Mouse (Mus musculus) hematopoietic stem cell, adult 5-6 weeks (primary cell): ENCODE data around the gene St6gal1. TPM values are rescaled to one million over a fixed set of nuclear protein-coding genes. Genes with fewer than 3 reads are reported as not detected.

Experiments
- ATAC-seq, 2 experiments: fragments of 125-278 bp in 1 of 2; replicated peaks in 1 of 2; 2 replicates each; pipeline ENCODE4 v1.8.0; 2016 to 2017; ENCODE audit warnings: inconsistent platforms in 2 of 2, mild to moderate bottlenecking in 2 of 2, moderate number of reproducible peaks in 2 of 2, low read depth in 1 of 2, moderate TSS enrichment in 1 of 2; ENCODE audit not compliant: low FRiP score in 2 of 2, poor library complexity in 2 of 2, severe bottlenecking in 2 of 2, insufficient read depth in 1 of 2, low TSS enrichment in 1 of 2
- total RNA-seq: library from RNA; stranded (forward); fragments of 172-1452, 232-1000 nt; gene quantifications from 2 replicates; pipeline ENCODE4 v1.2.3, GENCODE M21; 2017

The St6gal1 gene
- total RNA-seq, 1 experiment from 2014 or later: 2.1 TPM

DNA sequence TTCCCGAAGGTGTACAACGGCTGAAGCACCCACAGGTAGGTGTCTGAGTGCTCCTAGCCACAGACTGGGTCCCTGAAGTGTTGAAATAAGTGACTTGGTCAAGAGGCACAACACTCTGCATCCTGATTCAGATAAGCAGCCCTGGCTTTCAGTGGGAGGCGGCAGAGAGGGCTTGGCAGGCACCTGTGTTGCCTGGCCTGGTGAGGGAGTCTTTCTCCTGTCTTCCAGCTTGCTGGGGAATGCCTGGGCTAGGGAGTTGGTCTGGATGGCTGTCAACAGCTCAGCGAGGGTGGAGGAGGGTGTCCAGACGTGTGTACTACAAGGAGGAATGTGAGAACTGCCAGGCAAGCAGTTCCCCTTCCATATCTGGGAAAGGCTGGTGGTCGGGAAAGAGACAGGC is 15.0 kb downstream of the St6gal1 start:
- ATAC-seq: no peak

DNA sequence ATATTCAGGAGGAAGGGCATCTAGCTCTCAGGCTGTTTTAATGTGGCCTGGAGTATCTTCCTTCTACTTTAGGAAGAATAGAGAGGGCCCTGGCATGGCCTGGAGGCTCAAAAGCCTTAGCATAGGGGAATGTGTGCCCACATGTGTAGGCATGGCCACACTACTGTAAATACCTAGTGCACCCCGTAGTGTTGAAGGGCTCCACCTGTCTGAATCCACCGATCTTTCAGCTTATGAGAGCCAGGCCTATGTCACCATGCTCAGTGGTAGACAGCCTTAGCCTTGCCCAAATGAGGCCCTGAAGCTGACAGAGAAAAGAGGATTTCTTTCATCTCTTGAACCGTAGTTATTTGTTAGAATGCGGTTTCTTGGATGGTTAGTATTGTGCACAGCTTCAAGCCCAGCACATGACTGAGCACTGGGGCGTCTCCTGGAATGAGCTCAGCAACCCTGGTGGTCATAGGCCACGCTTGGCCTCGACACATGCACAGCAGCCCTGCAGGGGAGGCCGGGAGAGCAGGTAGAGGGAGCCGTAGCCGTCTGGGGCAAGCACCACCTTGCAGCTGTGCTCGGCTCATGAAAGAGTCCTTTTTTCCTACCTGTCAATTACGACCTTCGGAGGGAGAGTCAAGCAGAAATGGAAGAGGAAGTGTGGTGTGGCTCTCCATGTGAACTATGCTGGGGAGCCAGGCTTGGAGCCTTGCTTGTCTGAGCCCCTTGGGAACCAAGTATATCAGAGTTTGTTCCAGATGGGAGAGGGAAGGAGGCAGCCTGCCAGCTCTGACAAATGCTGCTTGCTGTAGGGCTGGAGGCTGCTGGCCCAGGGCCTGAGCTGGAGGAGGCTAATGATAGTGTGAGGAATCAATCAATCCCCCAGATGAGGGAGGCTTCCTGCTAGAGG is 15.8 kb downstream of the St6gal1 start:
- peak; percentile 32 to 45; a peak in 3 of 4 replicates for ATAC-seq

DNA sequence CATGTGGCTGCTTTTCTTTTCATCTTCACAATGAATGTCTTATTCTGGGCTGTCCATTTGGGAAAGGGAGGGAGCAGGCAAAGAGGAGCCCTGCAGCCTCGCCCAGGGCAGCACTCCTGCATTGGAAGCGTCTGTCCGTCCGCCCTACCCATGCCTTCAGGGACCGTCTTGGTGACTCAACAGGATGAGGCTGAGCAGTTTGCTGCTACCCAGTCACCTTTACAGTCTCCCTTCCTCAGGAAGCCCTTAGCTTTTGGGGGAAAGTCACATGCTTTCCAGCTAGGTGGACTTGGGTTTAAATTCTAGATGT is 16.4 kb downstream of the St6gal1 start:
- no peak for ATAC-seq

DNA sequence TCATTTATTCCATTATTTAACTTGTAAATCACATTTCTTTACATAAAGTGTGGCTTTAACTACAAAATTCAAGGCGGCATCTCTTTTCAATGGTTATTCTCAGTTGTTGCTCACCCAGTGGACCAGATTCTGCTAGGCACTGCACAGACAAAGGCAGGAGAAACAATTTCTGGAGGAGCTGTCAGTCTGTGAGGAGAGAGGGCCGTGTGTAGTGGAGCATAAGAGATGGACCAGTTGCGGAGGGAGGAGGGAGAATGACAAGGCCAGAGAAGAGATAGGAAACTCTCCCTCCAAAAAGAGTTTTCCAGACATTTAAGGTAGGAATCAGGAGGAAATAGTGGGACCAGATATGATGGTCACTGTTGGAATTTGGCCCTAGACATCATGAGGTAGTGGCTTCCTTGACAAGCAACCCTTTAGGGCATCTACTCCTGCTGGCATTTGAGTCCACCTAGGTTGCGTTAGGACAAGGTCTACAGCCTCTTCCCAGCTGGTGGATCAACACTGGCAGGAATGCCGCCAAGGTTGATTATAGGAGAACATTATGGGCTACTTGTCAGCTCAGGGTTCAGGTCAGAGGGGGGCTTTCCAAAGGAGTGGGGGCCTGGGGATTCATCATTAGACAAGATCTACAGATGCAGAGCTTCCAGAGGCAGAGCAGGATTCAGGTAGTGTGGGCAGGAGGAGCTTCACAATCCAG is 19.3 kb downstream of the St6gal1 start:
- ATAC-seq: no peak

DNA sequence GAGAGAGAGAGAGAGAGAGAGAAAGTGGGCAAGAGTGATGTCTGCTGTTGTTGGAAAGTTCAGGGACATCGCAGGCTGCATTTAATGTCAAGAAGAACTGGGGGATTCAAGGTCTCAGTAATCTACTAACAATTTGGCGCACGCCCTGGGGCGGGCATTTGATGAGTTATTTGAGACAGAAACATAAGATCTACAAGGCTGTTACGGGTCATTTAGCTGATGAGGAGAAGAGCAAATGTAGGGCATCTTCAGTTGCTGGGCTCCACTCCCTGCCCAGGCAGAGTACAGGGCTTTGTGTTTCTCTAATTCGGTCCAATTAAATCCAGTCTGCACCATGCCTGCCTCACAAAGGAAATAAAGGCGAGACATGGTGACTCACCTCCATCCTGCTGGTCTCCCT is 19.9 kb downstream of the St6gal1 start:
- ATAC-seq: no peak

DNA sequence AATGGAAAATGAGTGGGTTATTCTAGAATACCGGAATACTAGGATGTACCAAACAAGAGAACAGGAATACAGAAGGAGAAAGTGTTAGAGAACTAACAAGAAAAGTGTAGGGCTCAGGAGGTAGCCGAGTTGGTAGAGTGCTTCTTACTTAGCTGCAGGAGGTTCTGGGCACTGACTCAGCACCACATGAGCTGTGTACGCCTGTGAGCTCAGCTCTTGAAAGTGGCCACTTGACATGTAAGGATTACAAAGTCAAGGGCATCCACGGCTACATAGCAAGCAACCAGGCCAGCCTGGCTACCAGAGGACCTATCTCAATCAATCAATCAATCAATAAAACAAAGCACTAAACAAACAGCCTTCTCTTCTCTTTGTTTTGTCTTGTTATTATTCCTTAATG is 24.7 kb downstream of the St6gal1 start:
- ATAC-seq: no peak

DNA sequence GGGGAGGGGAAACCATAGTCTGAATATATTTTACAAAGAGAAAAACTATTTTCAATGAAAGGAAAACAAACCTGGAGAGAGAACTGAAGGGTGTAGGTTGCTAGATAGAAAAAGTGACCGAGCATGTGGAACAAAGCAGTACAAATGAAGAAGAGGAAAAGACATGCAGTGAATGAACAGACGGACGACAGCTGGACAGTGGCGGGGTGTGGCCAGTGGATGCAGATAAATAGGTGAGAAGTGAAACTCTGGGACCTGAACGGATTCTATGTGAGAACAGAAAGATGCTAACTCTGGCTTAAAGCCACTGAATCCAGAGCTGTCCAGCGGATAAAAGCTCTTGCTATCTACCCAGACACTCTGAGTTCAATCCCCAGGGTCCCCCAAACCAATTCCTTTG is 25.2 kb downstream of the St6gal1 start:
- ATAC-seq: no peak

DNA sequence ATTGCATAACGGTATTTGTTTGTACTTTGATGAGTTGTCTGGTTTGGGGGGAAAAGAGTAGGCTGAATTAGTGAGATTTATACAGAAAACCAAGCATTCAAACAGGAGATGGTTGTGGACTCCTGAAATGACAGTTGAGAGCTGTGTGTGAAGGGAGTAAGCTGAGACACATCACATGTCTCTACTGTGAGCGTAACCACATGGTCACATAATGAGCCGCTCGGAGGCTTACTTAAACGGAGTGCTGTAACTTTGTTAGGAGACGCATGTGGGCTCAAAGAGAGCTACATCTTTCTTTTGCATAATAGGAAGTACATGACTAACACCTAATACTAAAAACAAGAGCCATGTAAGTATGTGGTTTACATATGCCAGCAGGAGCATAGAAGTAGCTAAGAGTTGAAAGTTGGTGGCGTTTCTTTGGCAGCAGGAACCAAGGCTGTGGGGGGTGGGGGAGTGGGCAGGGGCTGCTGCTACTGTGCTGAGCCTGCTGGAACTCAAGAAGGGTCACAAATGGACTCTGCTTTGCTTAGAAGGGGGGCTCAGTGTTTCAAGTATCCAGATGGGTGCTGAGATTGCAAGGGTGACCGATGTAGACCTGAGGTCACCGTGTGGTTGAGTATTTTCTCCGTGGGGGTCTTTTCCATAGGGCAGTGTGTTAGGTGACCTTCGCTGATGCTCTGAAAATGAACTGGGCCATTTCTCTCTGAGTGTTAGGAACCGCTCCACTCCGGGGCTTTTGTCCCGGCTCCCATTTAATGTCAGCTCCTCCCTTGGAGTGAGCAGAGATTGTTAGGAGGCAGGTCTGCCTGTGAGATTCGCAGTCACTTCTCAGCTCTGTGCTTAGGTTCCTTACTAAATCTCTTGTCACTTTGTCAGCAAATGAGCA is 26.3 kb downstream of the St6gal1 start:
- ATAC-seq: no peak

DNA sequence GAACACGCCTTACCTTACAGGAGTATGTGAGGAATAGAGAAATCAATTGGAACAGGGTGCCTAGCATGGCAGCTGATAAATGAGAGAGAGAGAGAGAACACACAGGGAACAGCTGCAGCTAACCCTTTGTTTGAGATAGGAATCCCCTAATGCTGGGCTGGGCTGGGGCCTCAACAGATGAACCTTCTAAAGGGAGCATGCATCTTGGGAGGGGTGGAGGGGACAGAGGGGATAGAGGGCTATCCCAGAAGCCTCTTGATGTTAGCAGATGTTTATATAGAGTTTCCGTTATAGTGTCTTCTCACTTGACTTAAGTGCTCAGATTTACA is 26.9 kb downstream of the St6gal1 start:
- no peak for ATAC-seq

DNA sequence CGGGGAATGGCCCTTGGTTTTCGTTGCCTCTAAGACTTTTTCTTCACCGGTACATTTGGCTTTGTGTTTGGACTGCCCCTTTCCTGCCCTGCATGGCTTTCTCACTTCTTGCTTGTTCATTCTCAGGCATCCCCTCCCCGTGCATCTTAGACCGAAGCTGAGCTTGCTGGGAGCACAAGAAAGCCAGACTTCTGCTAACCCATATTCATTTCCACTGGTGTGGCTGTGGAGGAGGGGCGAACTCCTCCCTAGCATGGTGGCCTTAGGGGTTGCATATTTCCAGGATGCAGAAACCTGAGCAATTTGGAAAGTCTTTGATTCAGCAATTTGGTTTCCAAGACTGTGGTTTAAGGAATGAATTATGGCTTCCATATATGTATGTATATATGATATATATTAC is 29.1 kb downstream of the St6gal1 start:
- peak in 1 of 2 experiments; percentile 17; a peak in 1 of 4 replicates for ATAC-seq

DNA sequence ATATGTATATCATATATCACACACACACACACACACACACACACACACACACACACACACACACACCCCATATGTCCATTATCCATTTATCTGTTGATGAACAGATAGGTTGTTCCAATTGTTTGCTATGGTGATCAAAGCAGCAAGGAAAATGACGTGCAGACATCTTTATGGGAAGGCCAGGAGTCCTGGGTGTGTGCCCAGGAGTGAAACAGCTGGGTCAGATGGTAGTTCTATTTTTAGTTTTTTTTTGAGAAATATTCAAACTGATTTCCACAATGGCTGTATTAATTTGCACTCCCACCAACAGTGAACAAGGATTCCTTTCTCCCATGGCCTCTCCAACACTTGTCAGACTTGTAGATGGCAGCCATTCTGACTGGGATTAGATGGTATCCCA is 29.5 kb downstream of the St6gal1 start:
- ATAC-seq: no peak

DNA sequence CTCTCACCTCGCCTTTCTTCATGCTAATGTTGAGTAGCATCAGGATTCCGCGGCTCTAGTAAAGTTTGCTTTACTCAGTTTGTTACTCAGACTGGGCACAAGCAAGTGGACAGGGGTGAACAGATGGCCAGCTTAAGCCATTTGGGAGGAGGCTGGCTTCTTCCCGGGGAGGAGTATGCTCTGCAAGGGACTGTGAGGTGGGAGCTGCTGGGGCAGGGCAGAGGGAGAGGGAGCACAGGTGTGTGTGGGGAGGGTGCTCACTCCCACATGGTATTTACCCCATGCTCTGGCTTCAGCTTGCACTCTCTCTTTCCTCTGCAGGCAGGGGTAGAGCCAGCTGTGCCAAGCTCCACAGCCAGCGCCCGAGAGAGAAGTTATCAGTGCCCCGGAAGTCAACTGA is 32.1 kb downstream of the St6gal1 start:
- no peak for ATAC-seq

DNA sequence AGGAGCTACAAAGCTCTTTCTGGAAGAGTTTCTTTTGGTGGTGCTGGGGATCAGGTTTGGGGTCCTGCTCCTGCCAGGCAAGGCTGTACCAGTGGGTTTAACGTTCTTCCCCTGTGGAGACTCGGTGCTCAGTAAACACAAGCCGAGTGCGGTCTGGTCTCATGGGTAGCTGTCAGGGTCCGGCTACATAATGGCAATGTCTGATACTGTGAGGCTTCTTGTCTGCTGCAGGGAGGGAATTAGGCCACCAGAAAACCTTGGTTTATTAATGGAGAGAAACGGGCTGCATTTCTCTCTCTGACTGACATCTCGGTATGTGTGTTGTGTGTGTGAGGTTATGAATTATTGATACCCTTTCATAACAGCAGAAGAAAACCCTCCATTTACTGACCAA is 33.9 kb downstream of the St6gal1 start:
- no peak for ATAC-seq

DNA sequence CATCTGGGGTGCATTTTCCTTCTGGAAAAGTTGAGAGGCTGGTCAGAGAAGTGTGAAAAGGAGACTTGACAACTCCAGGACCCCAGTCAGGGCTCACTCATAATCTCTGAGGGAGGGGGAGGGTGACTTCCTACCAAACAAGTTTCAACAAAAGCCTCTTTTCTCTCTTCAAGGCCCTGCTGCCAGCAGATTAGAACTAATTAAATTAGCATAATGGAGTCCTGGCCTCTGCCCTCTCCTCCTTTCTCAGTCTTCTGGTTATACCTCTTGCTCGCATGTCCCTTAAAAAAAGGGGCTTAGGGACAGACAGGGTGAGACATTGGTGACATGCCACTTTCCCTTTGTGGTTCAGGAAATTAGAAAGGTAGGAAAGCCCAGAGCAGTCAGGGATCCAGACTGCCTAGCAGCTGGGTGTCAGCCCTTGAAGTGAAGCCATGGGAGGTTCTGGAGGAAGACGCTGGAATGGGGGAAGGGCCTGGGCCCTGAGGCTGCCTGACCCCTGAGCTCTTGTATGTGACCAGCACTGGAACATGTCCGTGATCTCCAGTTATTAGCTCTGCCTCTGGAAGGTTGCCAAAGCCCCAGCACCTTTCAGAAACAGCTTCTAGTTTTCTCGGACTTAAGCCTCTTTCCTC is 34.4 kb downstream of the St6gal1 start:
- ATAC-seq: no peak

DNA sequence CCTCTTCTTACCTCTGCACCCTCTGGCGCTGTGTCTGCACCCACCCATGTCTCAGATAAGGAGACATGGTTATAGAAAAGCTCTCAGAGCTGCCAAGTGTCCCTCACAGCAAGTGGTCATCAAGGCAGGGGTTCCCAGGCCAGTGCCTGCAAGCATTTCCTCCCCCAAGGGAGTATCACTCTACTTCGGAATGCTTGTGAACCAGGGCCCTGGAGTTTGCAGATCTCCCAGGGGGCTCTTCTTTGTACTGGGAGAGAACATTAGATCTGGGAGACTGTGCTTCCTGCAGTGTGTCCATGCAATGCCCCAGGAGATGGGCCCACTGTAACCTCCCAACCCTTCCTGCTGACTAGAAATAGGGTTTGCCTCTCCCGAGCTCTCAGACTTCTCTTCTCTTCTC is 35.0 kb downstream of the St6gal1 start:
- no peak for ATAC-seq

DNA sequence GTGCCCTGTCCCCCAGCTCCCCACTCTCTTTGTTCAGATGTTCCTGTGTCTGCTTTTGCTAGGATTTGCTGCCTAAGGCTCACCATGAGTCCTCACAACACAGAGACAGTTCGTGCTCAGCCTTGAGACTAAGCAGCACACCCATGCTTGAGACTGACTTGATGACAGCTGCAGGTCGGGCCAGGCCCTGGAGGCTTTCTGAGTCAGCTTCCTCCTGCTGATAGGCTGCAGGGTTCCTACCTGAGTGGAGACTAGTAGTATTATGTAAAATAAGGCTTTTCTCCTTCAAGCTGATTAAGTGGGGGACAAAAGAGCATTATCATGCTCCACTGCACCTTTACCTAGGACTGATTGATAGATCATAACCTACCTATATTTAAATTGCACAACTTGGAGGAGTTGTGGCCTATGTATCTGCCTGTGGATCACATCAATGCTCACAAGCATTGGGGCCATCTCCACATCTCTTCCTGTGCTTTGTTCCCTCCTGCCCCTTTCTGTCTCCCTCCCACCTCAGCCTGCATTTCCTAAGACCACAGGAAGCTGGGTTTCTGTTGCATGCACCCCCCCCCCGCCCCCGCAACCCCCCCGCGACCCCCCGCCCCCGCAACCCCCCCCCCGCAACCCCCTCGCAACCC is 37.7 kb downstream of the St6gal1 start:
- no peak for ATAC-seq

DNA sequence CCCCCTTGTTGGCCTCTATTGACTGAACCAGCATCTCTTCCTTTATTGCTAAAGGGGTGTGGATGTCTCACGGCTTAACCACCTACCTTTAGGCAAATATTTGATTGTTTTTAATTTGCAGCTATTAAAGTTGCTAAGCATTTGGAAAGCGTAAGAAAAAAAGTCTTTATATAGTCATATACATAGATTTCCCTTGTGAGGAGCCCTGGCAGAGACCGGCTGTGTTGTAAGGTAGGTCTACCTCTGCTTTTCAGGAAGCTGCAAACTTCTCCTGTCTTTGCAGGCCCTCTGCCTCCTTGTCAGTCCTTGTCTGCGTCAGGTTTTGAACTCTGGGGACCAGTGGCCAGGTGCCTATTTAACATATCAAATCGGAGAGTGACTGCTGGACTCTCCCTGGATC is 38.3 kb downstream of the St6gal1 start:
- no peak for ATAC-seq
